Mouse (Mus musculus) frontal cortex, postnatal 14 days (tissue): ENCODE data around the gene Uck2.

Experiments
- DNase-seq, 2 experiments: peaks; one replicate each; pipeline ENCODE4 v3.0.0; 2022; ENCODE audit warnings: low spot score in 2 of 2

Gene Uck2

GRCm38 (mm10) chr1:167285320-167285355 is at the start of gene Uck2:
Gene Uck2 (minus strand): TSS chr1:167285320.
- DNase-seq: no peak

- DNase-seq: no peak
Measured at GRCm38 (mm10) chr1:167331106-167331505, 46.0 kb upstream of the Uck2 start.

- DNase-seq: no peak
Measured at GRCm38 (mm10) chr1:167328776-167329175, 43.7 kb upstream of the Uck2 start.

GRCm38 (mm10) chr1:167321691-167322090 is 36.6 kb upstream of the Uck2 start:
- no peak for DNase-seq

GRCm38 (mm10) chr1:167313220-167313619 is 28.1 kb upstream of the Uck2 start:
- DNase-seq: no peak

- DNase-seq: no peak
Measured at GRCm38 (mm10) chr1:167312367-167312766, 27.2 kb upstream of the Uck2 start.

GRCm38 (mm10) chr1:167308261-167309054 is 23.3 kb upstream of the Uck2 start, which contains the start of gene Tmco1:
Gene Tmco1 (plus strand): TSS chr1:167308378.
- peak; percentile 95 to 98 for DNase-seq

GRCm38 (mm10) chr1:167307674-167308073 is 22.6 kb upstream of the Uck2 start:
- no peak for DNase-seq

- peak in 1 of 2 experiments; percentile 31 for DNase-seq
Measured at GRCm38 (mm10) chr1:167306451-167307240, 21.5 kb upstream of the Uck2 start.

- no peak for DNase-seq
Measured at GRCm38 (mm10) chr1:167305501-167306137, 20.5 kb upstream of the Uck2 start.

GRCm38 (mm10) chr1:167300122-167300521 is 15.0 kb upstream of the Uck2 start:
- DNase-seq: no peak

- no peak for DNase-seq
Measured at GRCm38 (mm10) chr1:167295679-167296402, 10.7 kb upstream of the Uck2 start.

GRCm38 (mm10) chr1:167292447-167292846 is 7.3 kb upstream of the Uck2 start:
- no peak for DNase-seq

- no peak for DNase-seq
Measured at GRCm38 (mm10) chr1:167291610-167292009, 6.5 kb upstream of the Uck2 start.

GRCm38 (mm10) chr1:167290263-167290592 is 5.1 kb upstream of the Uck2 start:
- no peak for DNase-seq

GRCm38 (mm10) chr1:167289567-167290262 is 4.6 kb upstream of the Uck2 start:
- no peak for DNase-seq

- DNase-seq: no peak
Measured at GRCm38 (mm10) chr1:167288665-167289538, 3.8 kb upstream of the Uck2 start.

GRCm38 (mm10) chr1:167287156-167287555 is 2.0 kb upstream of the Uck2 start:
- DNase-seq: no peak

- DNase-seq: no peak
Measured at GRCm38 (mm10) chr1:167285356-167285755, 236 bp upstream of the Uck2 start.

GRCm38 (mm10) chr1:167284837-167285319 is 242 bp downstream of the Uck2 start:
- DNase-seq: peak; percentile 74 to 77
